Mouse (Mus musculus) heart, postnatal 14 days (tissue): Measurements from ENCODE around the gene Gm20388. TPM values are rescaled to one million over a fixed set of nuclear protein-coding genes. Genes with fewer than 3 reads are reported as not detected.
A peak's percentile ranks its signal among the peaks of the same experiment; 100 is the strongest.

Experiments
- DNase-seq, 2 experiments: peaks; one replicate each; pipeline ENCODE4 v3.0.0; 2021 to 2022
- intact Hi-C: fragments of 180-260 bp; cut with DNase I; formaldehyde crosslinking; loops from one replicate; pipeline ENCODE4 v1.15.1; 2025
- total RNA-seq, 2 experiments: library from RNA; stranded (reverse); gene quantifications; 2 replicates each; pipeline ENCODE4 v1.2.3; 2021

The Gm20388 gene
- total RNA-seq, 2 experiments from 2014 or later = 0.24 TPM; not detected in 1

DNA sequence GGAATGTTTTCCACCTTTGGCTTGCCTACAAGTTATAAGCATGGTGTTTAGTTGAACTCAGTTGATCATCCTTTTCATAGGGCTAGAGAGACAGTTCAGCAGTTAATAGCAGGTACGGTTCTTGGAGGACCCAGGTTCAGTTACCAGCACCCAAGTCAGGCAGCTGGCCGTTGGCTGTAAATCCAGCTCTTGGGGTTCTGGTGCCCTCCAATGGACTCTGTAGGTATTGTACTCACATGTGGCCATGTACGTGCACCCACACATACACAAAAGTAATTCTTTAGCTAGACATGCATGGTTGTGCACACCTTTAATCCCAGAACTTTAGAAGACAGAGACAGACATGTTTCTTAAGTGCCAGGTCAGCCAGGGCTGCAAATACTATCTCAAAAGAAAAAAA, 2478.7 kb downstream of the Gm20388 start:
- intact Hi-C loops = no loop called here
- no peak for DNase-seq

DNA sequence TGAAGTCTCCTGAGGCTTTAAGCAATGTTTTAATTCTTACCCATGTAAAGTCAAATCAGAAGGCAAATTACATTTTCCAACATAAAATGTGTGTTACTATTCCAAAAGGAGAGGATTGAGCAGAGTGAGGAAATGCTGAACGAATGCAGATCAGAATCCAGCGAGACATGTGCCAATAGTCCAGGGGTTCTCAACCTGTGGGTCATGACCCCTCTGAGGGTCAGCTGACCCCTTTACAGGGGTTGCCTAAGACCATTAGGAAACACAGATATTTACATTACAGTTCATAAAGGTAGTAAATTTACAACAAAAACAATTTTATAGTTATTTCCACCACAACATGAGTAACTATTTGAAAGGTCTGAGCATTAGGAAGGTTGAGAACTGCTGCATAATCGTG, 2480.1 kb downstream of the Gm20388 start:
- no peak for DNase-seq
- intact Hi-C loops = no loop called here

DNA sequence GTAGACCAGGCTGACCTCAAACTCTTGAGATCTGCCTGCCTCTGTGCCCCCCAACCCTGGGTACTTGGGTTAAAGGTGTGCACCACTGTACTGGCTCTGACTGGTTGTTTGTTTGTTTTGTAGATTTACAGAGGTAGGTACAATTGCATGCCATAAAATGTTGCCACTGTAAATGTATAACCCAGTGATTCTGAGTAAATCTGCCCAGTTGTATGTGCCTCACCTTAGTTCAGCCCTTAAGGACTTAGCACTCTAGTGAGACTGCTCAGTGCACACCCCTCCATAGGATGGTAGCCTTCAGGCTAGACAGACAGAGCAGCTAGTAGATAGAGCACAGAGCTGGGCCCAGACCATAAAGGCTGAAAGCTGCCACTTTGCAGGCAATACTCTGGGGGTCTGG, 2483.1 kb downstream of the Gm20388 start:
- intact Hi-C loops = no loop called here
- no peak for DNase-seq

DNA sequence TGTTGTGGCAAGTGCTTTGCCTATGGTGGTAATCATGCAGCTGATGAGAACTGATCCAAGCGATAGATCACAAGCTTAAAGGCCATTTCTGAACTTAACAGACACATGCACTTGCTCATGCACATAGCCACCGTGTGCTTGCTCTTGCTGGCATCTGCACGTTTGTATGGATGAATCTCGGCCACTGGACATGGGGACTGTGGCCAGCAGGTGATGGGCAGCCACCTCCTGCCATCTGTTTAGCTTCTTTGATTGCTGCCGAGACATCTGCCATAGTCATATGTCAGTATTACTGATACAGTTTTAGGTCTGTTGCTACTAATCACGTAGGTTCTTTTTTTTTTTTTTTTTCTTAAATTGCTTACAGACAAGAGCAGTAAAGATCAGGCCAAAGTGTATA, 2484.7 kb downstream of the Gm20388 start:
- intact Hi-C loops = no loop called here
- no peak for DNase-seq

DNA sequence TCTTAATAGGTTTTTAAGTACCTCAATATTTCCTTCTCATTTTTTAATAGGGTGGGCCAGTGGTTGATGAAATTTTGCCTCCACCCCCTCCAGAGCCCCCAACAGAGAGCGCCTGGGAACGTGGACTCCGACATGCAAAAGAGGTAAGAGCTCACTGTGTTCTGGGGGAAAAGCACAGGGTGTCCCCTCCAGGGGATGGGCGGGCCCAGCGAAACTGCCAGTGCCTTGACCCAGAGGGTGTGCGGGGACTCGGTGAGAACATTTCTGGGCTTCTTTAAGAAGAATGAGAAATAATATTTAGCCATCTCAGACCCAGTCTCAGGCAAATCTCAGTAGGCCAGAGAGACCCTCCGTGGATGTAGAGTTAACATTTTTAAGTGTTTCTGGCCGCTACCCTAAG, 2487.5 kb downstream of the Gm20388 start:
- DNase-seq = no peak
- intact Hi-C loops = no loop called here

DNA sequence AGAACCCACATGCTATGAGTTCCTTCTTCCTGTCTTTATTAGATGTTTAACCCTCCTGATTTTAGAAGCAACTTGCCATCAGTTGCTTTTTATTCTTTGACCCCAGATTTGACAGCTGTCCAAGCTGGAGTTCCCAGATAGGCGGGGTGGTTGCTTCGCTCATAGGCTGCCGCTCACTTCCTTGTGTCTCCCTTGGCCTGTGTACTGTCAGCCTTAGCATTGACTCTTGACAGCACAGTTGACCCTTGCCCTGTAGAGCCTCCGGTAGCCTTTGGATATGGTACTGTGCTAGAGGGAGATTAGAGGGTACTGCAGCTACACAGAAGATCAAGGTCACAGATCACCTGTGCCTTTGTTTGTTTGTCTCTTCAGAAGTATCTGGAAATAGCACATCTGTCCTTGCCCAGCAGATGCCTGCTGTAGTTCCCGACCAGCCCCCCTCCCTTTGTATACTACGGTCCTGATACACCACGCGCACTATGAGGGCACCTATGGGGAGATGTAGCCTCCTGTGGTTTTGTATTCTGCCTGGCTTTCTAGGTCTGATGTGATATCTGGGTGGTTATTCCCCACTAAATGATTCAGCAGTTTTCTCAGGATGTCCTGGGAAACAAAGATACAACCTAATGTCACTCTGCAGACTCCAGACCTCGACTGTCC, 2494.6 kb downstream of the Gm20388 start:
- intact Hi-C loops = no loop called here
- DNase-seq = no peak

DNA sequence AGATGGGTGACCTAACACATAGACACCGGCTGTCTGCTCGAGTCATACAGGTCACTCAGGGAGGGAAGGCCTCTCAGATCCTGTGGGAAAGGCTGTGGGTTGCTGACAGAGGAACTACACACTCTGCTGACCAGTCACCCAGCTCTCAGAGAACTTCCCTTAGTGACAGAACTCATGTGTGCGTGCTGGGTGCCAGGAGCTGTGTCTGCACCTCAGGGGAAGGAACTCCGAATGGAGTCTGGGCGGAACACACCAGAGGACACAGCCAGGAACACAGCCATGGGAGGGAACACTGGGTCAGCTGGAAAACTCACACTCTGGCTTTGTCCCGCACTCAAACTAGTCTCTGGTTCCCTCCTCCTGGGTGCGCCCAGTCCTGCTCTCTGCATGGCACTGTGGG, 2497.0 kb downstream of the Gm20388 start:
- intact Hi-C loops = no loop called here
- DNase-seq = no peak

DNA sequence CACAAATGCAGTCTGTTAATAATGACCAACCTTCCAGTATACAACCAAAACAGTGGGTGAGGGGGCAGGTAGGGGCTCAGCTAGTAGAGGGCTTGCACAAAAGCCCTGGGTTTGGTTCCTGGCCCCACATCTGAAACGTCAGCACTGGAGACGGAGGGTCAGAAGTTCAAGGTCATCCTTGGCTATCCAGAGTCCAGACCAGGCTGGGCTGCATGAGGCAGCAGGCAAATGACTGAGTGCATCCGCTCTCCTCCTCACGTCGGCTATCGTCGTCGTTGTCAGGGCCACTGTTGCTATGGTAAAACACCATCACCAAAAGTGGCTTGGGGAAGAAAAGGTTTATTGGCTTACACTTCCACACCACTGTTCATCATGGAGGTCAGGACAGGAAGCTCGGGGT, 2503.7 kb downstream of the Gm20388 start:
- intact Hi-C loops = no loop called here
- no peak for DNase-seq

DNA sequence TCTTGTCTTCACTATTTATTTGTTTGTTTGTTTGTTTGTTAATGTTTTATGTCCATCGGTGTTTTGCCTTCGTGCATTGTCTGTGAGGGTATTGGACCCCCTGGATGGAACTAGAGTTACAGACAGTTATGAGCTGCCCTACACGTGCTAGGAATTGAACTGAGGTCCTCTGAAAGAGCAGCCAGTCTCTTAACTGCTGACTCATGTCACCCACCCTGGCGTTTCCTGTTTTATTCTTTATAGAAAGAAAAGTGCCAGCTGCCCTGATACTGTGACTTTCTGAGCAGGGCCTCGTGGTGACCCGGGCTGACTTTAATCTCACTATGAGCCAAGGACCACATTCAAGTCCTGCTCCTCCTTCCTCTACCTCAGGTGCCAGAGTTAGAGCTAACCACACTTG, 2504.9 kb downstream of the Gm20388 start:
- no peak for DNase-seq
- intact Hi-C loops = no loop called here

DNA sequence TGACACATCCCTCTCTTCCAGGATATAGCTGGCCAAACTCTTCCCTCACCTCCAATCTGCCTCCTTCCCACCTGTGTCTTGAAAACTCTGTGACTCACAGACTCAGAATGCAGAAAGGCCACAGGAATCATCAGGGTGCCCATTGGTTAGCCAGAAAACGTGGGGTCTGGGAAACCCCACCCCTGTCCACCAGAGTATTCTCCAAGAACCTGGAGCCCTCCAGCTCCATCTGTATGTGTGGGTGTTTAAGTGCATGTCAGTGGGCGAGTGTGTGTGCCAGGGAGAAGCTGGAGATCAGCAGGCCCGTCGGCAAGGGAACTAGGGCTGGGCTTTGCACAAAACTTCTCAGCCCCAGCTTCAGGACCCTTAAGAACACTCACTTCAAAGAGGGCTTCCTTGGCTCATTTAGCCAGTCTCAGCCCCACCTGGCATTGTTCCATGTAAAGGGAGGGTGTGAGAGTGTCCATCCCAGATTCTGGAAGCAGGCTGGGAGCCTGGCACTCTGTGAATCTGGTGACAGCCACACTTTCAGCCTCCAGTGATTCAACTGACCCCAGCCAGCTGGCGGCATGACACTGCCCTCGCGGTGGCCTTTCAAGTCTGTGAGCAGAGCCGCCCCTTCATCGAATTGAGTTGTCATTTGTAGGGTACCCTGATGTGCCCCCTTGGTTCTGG, 2509.4 kb downstream of the Gm20388 start:
- peak in 1 of 2 experiments; percentile 49 for DNase-seq
- intact Hi-C loops = no loop called here

DNA sequence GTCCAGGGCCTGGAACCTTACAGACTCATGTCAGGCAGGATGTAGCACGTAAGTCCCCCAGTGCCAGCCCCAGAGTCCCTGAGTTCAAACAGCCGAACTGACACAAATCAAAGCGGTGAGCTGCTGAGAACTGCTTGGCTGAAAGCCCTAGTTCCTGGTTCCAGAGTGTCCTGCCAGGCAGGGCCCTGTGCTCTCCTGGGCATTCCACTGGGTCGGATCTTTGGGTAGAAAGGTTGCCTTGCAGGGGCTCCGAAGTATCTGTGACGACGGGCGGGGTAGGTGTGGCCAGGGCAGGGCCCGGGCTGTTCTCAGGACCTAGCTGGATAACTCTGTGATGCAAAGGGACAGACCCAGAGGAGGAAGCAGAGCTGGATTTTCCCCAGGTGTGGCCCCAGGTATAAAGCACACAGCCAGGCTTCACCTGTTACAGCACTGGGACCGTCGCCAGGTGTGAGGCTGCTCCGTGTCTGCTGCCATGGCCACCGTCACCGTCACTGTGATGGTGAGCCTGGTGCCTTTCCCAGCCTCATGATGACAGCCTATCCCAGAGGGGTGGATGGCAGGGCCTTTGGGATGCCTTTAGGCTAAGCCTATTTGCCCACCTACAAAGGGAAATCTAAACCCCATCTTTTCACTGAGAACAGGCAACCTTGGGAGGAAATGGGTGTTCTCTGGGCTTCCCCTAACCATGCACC, 2510.9 kb downstream of the Gm20388 start, which contains the start of gene Il17c:
Il17c (plus strand) TSS at position 645 of the 695 bp plus-strand sequence.
- intact Hi-C loops = no loop called here
- no peak for DNase-seq

DNA sequence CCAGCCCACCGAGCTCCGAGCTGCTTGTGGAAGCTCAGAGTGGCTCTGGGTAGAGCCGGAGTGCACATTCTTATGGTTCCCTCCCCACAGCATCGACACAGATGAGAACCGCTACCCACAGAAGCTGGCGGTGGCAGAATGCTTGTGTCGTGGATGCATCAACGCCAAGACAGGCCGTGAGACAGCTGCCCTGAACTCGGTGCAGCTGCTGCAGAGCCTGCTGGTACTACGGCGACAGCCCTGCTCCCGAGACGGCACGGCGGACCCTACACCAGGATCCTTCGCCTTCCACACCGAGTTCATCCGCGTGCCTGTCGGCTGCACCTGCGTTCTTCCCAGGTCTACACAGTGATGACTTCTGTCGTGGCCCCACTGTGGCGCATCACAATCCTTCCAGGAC, 2512.6 kb downstream of the Gm20388 start:
- DNase-seq = no peak
- intact Hi-C loops = no loop called here

DNA sequence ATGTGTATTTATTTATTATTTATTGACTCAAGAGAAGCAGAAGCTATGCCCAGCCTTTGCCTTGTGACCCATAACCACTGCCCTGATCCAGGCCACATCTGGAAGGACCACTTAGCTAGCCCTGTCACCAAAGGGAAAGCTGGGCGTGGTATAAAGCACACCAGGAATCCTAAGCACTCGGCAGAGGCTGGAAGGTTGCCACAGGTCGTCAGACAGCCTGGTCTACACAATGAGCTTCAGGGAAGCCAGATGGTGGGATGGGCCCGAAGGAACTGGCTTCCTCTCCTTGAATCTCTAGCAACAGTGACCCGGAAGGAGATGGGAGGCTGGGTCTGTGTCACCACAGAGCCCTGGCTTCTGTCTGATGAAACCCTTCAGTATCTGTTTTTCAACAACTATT, 2513.0 kb downstream of the Gm20388 start:
- DNase-seq = peak; percentile 70 to 75
- intact Hi-C loops = no loop called here

DNA sequence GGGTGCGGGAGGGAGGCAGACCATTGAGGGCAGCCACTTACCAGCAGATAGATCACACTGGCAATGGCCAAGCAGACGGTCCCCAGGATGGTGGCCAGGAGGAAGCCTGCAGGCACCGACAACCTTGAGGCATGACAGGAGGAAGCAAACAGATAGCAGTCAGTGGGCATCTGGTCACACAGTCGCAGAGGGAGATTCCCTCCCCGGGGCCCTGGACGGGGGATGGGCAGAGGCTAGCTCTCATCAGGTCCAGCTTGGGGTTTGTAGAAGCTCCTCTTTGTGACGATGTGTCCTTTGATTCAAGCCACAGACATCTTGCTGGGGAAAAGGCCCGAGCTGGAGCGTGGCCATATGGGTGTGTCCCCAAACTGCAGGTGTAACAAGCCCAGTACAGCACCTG, 2515.5 kb downstream of the Gm20388 start:
- no peak for DNase-seq

DNA sequence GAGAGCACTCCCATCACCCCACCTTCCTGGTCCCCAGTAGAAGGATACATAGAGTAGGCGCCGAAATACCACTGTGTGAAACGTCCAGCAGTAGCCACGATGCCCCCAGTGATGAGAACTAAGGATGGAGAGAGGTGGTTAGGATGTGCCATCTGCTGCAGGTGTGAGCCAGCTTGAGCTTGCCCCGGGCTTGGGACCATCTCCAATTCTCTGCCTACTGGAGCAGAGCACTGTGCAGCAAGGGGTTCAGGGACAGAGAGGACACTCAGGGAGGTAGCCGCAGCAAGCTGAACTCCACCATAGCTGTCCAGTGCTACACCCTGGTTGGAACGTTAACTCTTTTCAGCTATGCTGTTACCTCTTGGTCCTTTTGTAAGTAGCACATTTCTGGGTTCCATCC, 2517.0 kb downstream of the Gm20388 start:
- intact Hi-C loops = no loop called here
- no peak for DNase-seq

More for the DNA sequence above, 2515.5 kb downstream of the Gm20388 start:
- intact Hi-C loops = no loop called here

DNA sequence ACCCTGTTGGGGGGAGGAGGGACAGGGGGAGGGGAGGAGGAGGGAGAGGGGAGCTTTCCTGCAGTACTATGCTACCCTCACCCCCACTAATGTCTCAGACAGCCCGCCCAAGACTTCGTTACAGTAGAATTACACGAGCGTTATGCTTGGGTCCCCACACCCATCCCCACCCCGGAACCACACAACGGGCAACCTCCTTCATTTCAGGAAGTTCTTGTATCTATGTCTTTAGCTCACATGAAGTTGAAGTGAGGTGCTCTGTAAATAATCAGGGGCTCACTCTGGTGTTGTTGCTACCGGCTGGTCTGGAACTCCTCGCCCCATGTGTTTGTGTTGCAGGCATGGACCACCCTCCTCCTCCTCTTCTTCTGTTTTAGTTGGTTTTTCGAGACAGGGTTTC, 2517.5 kb downstream of the Gm20388 start:
- intact Hi-C loops = no loop called here
- DNase-seq = no peak

DNA sequence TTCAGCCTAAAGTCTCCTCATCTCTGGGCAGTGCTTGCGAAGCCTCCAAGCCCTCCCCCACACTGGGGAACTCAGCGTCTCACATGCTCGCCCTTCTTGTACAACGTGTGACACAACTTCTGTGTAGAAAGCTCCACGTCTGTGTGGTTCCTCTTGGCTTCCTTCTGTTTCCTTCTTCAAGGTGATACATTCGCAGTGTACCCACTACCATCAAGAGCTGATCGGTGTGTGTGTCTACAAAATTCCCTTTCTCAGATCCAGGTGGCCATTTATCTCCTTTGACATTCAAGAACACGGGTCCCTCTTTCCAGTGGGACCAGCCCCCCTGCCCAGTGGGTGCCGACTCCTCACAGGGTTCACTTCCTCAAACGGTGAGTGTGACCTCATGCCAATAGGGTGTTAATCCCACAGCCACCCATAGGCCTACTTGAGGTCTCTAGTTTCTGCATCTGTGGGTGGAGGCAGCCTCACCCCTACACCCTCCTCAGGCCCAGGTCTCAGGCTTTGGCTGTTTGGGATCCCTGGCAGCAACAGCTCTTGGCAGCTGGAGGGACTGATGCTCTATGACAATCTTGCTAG, 2519.5 kb downstream of the Gm20388 start:
- DNase-seq = no peak
- intact Hi-C loops = loop anchor here (5.0 kb wide), 1 partner anchor 42 kb away; no protein-coding TSS in a partner anchor

DNA sequence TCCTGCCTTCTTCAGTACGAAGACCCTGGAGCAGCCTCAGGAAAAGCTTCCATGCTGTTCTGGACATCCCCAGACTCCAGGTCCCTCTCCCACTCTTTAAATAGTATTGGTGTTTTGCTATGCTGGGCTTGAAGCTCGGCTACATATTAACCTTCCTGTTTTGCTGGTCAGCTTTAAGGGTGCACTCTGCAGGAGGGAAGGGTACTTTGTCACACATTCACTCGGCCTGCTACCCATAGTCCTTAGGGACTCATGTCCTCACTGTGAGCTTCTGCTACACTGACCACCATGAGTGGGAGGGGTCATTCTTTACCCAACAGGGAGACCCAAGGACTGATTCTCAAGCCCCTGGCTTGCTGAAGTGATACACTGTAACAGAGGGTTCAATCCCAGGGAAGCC, 2520.0 kb downstream of the Gm20388 start:
- DNase-seq = no peak
- intact Hi-C loops = loop anchor here (5.0 kb wide), 1 partner anchor 42 kb away; no protein-coding TSS in a partner anchor

DNA sequence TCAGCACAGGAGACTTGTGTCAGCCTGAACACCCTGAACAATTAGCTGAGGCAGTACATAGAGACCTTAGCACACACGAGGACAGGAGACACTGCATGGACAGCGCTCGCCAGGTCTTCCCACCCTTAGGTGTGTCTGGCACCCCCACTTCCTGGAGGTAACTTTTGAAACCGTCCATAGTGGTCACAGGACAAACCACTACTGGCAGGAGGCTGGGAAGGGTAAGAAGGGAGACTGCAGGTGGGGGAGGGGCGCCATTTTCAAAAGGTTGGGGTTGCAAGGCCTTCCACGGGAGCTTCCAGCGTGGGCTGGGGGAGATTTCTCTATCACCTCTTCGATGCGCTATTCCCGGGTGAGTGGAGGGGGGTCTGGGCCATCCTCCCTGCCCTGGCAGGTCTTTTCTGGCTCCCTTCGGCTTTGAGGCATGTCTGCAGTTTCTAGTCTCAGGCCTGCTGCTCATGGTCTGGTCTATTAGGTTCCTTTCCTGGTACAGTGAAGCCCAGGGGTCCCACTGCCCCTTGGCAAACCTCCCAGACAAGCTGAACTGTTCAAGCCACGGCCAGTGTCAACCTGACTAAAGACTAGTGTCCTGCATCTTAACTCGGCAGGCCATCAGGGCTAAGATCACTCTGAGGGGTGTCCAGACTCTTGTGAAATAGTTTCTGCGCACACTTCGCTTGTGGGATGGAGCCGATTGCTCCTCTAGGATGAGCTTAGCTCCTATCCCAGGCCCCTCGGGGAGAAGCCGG, 2521.2 kb downstream of the Gm20388 start:
- intact Hi-C loops = loop anchor here (5.0 kb wide), 1 partner anchor 40 kb away; no protein-coding TSS in a partner anchor
- DNase-seq = no peak
